Mouse (Mus musculus): ENCODE measurements around the gene Npas3.

The Npas3 gene

GRCm38 (mm10) chr12:53881684-53882083 is 633.2 kb downstream of the Npas3 start:
- no peak for DNase-seq

DNA sequence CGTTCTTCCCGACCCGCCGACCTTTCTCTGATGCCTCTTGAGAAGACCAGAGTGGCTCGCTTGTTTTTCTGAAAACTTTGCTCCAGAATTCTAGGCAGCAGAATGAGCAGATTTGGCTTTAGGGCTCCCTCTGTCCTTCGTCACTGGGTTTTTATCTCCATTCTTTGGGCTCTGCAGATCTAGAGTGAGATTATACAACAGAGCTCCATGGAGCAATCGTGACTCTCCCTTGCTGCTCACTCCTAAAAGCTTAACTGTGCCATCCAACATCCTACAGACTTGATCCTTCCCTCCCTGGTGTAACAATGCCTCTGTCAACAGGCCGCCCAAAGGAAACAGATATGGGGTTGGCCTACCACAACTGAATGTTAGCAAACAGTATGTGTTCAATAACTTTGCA is 634.4 kb downstream of the Npas3 start:
- no peak for DNase-seq

DNA sequence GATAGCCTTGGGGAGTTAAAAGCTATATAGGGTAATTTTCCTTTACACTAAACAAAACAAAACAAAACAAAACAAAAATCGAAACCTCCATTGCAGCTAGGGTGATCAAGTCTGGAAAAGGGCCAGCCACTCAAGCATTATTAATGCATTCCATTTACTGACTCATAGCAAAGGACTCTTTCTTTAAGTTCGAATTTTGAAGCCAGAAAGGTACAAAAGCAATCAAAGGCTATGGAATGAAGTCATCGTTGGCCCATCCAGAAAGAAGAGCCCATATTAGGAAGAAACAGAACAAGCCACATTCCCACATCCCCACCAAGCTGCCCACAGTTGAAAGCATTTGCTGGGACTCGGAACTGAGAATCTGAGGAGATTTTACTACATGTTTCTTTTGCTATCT is 640.1 kb downstream of the Npas3 start:
- no peak for DNase-seq

DNA sequence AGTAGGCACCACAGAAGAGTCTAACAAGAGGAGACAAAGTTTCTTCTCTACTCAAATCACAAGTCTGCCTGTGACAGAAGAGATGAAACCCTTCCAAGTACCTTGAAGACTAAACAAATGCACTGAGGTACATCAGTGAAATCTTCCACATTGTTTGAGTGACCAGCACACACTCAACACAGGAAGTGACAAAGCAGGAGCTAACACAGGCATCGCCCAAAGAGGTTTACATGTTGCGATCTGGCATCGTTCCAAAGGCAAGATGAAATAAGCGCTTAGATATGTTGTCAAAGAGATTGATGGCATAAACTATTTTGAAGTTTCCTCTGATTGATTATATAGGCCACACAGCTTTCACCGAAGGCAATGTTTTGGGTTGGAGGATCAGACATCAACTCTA is 647.4 kb downstream of the Npas3 start:
- DNase-seq, result no peak

GRCm38 (mm10) chr12:53908761-53909160 is 660.3 kb downstream of the Npas3 start:
- no peak for DNase-seq

DNA sequence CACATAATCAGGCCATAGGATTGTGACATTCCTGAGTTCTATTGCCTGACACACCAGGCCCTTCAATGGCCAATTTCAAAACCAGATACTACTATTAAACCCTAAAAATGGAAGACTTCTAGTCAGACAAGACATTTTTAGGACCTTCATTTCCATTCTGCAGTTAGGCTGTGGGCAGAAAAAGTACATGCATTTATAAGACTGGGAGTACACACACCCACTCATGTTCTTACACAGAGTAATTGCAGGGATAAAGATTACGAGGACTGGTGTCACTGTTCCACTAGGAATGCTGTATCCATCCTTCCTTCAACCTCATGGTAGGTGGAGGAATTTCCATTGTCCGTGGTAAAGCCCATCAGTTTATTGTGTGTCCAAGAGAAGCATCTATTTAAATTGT is 661.7 kb downstream of the Npas3 start:
- DNase-seq, result no peak

DNA sequence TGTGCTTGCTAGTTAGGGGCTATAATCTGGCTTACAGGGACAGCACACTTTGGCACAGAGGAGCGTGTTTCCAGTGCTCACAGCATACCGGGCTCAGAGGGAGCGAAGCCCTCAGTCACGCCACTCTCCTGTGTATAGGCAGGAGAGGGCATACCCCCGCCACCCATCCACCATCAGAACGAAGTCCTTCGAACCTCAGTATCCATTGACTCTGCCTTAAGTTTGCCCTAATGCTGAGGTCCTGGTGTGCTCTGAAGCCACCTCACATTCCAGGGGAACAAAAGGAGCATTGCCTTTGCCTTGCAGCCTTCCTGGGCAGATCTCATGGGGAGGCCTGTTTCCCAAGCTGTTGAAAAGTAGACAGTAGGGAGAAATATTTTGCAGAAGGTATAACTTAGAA is 673.7 kb downstream of the Npas3 start:
- DNase-seq, result no peak

DNA sequence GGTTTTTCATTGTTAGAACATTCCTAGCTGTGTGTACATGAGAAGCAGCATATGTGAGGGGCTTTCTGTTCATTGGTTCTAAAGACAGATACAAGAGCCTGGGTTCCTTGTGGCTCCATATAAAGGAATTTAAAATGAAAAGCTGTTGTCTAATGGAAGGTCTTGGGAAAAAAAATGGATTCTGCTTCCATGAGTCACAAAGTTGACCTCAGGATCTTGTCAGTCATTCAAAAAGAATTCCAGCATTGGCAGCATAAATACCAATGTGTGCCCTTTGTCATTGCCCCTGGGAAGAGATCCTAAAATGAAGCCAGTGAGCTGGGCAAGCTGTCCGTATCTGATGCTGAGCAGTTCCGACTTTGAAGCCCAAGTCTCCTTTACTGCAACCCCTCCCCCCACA is 700.3 kb downstream of the Npas3 start:
- DNase-seq, result no peak

- no peak for DNase-seq
These were observed 713.5 kb downstream of the Npas3 start for GRCm38 (mm10) chr12:53962004-53962403.

DNA sequence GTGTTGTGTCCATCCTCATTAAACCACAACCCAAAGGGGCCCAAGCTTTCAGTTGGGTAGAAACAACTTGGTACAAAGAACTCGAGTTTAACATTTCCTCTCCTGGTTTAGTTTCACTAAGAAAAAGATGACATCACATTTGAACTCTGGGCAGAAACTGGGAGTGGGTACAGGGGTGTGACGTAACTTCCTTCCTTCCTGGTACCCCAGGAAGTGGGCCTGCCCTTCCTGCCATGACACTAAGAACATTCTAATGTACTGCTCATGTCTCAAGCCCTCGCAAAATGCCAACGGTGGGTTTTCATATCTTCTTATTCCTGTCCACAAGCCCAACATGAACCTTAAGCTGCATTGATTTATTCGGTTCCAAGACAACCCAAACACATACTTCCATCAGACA is 715.1 kb downstream of the Npas3 start:
- no peak for DNase-seq

- DNase-seq, result no peak
These were observed 721.1 kb downstream of the Npas3 start for GRCm38 (mm10) chr12:53969378-53970174.

DNA sequence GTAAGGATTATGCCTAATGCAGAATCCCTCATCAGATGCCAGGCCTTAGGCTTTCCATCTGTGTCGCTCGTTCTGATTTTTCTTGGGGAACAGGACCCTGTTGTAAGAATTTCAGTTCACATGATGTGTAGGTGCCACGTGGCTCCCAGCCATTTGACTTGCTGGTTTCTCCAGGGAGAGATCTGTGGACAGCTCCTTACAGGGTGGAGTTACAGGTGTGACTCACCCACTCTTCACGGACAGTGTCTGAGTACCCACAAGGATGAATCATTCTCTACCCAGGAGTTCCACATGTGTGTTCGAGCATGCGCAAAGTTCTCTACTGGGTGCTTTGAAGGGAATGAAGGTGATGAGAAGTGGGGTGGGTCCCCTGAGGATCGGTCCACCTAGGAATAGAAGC is 722.2 kb downstream of the Npas3 start:
- DNase-seq, result no peak

GRCm38 (mm10) chr12:53973414-53973813 is 724.9 kb downstream of the Npas3 start:
- DNase-seq, result peak; percentile 55

- no peak for DNase-seq
These were observed 733.4 kb downstream of the Npas3 start for GRCm38 (mm10) chr12:53981575-53982507.

GRCm38 (mm10) chr12:53983946-53984345 is 735.5 kb downstream of the Npas3 start:
- peak; percentile 6 for DNase-seq

GRCm38 (mm10) chr12:53985851-53986842 is 737.7 kb downstream of the Npas3 start:
- no peak for DNase-seq

- peak; percentile 10 for DNase-seq
These were observed 743.9 kb downstream of the Npas3 start for GRCm38 (mm10) chr12:53992411-53992810.

DNA sequence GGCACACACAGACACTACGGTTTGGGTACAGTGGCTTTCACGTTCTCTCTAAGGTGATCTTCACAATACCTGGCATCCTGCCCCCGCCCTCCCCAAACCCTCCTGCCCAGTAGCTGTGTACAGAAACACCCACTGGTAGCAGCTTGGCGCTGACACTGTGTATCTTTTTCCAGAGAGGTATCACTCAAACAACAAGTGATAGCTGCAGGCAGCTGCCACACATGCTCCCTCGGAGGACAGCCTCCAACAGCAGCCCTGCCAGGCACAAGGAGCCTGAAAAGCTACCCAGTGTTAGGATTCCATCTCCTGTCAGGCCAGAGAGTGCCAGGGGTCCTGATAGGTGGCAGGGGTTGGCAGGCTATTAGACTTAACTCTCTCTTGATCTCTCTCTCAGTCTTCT is 747.2 kb downstream of the Npas3 start:
- no peak for DNase-seq

DNA sequence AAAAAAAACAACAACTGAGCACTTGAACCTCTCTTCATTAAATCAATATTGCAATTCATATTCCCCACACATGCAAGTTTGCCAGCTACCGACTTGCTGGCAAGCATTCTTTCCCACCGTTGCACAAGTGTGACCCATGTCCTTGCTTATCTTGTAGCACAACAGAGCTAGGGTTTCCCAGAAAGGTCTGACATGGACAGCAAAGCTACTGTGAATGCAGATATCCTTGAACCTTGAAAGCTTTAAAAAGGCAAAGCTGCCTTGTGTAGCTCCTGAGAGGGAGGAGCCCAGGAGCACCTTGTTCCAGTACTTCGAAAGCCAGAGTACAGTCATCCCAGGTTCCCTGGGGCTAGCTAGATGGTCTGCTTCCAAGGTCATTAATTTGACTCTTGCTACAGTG is 748.7 kb downstream of the Npas3 start:
- DNase-seq, result no peak

DNA sequence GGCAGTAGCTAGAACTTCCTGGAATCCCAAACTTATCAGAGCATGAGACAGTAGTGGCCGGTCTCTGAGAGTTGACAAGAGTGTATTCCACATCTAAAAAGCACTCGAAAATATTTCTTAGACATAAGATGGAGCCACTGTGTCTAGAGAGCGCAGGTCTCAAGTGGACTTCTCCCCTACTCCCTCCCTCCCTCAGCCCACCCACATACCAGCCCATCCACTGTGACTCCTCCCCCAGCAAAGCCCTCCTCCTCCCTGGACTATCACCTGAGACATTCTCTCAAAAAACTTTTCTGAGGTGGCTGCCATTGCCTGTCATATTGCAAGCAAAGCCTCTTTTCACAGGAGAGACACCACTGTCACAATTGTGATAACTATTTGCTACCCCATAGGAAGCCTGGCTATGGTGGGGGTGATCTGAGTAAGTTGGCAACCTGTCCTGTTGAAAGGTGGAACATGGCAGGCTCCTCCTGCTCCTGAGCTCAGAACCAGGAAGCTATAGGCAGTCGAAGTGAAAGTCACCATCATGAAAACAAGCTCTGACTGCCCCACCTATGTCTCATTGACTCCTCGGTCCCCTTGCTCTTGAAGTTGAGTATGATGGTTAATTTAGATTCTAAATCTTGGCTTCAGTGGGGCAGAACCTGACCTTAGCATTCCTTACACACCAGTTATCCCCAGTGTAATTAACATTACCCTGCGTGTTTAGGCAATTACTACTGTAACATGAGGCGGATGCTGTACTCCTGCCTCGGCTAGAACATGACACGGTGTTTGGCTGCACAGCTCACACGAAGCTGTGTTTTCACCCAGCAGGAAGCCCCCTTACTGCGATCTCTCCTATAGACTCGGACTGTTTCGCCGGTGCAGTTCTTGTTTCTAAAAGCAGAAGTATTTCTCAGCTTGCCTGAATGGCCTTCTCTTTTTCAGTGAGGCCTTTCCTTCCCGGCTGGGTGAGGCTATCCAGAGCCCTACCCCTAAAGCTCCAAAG is 751.5 kb downstream of the Npas3 start:
- DNase-seq, result no peak

GRCm38 (mm10) chr12:54002496-54002895 is 754.0 kb downstream of the Npas3 start:
- DNase-seq, result no peak
